Mouse (Mus musculus) heart, embryonic 14.5 days (tissue): ENCODE measurements at regions not wholly inside any gene's neighbourhood (a gene's known extent, or its start where the extent isn't known, plus 50 kb on each side); places are given as distances from the start of the nearest gene placed in this dataset.

Source experiments
- ATAC-seq: fragments of 200-750 bp; cut with Nextera tagmentation; 2 replicates; pipeline ENCODE4 v1.8.0; 2017; ENCODE audit warnings: low read depth, moderate TSS enrichment; ENCODE audit not compliant: insufficient number of reproducible peaks, insufficient read depth, low FRiP score
- H3K27ac ChIP-seq, 2 experiments: fragments of 200-500 bp in 1 of 2; fragments of 300-500 bp in 1 of 2; sonication (generic) in 1 of 2; replicated peaks in 1 of 2; 2 replicates each; pipeline ENCODE4 v1.5.1; 2012 to 2014; ENCODE audit warnings: low read depth in 2 of 2, low read length in 2 of 2, control low read depth in 1 of 2, mild to moderate bottlenecking in 1 of 2, mixed read lengths in 1 of 2; ENCODE audit not compliant: control insufficient read depth in 1 of 2, insufficient read depth in 1 of 2
- H3K27me3 ChIP-seq: fragments of 300-500 bp; sonication (generic); 2 replicates; pipeline ENCODE4 v1.6.1; 2014; ENCODE audit warnings: mild to moderate bottlenecking, low read length, control low read depth; ENCODE audit not compliant: control insufficient read depth, insufficient read depth
- H3K36me3 ChIP-seq: fragments of 300-500 bp; sonication (generic); 2 replicates; pipeline ENCODE4 v1.6.1; 2014; ENCODE audit warnings: mild to moderate bottlenecking, control low read depth, low read length, mixed read lengths; ENCODE audit not compliant: control insufficient read depth, insufficient read depth
- H3K4me1 ChIP-seq, 2 experiments: fragments of 200-500 bp in 1 of 2; fragments of 300-500 bp in 1 of 2; sonication (generic) in 1 of 2; 2 replicates each; pipeline ENCODE4 v1.6.1; 2012 to 2014; ENCODE audit warnings: low read length in 2 of 2, control low read depth in 1 of 2, mixed read lengths in 1 of 2; ENCODE audit not compliant: control insufficient read depth in 2 of 2, insufficient read depth in 2 of 2
- H3K4me2 ChIP-seq: fragments of 300-500 bp; sonication (generic); 2 replicates; pipeline ENCODE4 v1.6.1; 2014; ENCODE audit warnings: mild to moderate bottlenecking, low read length
- H3K4me3 ChIP-seq, 2 experiments: fragments of 200-500 bp in 1 of 2; fragments of 300-500 bp in 1 of 2; sonication (generic) in 1 of 2; 2 replicates each; pipeline ENCODE4 v1.5.1; 2012 to 2014; ENCODE audit warnings: low read length in 2 of 2, mild to moderate bottlenecking in 2 of 2, control low read depth in 1 of 2, low read depth in 1 of 2, moderate library complexity in 1 of 2; ENCODE audit not compliant: control insufficient read depth in 1 of 2, insufficient read depth in 1 of 2
- H3K9ac ChIP-seq: fragments of 300-500 bp; sonication (generic); 2 replicates; pipeline ENCODE4 v1.6.1; 2014; ENCODE audit warnings: mild to moderate bottlenecking, low read length
- H3K9me3 ChIP-seq: fragments of 300-500 bp; sonication (generic); 2 replicates; pipeline ENCODE4 v1.6.1; 2016; ENCODE audit warnings: low read length, control low read depth; ENCODE audit not compliant: control insufficient read depth
- WGBS: fragments of 180-500 bp; shearing (Covaris S2); extraction: QIAGEN DNeasy Blood & Tissue Kit; methylation state at CpG from one replicate; pipeline ENCODE4 v1.1.7; 2014; 5-methylcytosine and 5-hydroxymethylcytosine counted together

- H3K27me3 ChIP-seq, result no peaks in the 10 kb centered on the region
- no peak overlapping the region for H3K4me2 ChIP-seq
- WGBS, result 77% methylated on average over 2 of the region's 2 CpGs
- H3K9me3 ChIP-seq, result no peaks in the 10 kb centered on the region
- H3K27ac ChIP-seq, result no peak overlapping the region
- H3K4me3 ChIP-seq, result no peak overlapping the region
- H3K36me3 ChIP-seq, result no peaks in the 10 kb centered on the region
- ATAC-seq, result no peak
- no peak overlapping the region for H3K9ac ChIP-seq
- no peaks in the 10 kb centered on the region for H3K4me1 ChIP-seq
Measured at GRCm38 (mm10) chr12:29337336-29337735, 190.8 kb upstream of the Myt1l start.

GRCm38 (mm10) chr12:29341388-29341995, 186.7 kb upstream of the Myt1l start:
- Histone ChIP-seq H3K4me1 (no peaks in the 10 kb centered on the region), H3K27ac (no peak overlapping the region), H3K9ac (no peak overlapping the region), H3K27me3 (no peaks in the 10 kb centered on the region), H3K9me3 (no peaks in the 10 kb centered on the region), H3K4me2 (no peak overlapping the region), H3K36me3 (no peaks in the 10 kb centered on the region), H3K4me3 (no peak overlapping the region)
- WGBS, result 51% methylated on average over 7 of the region's 7 CpGs
- ATAC-seq, result no peak

- H3K27me3 ChIP-seq, result no peaks in the 10 kb centered on the region
- H3K4me2 ChIP-seq, result no peak overlapping the region
- peaks cover 0 to 2% of the 10 kb centered on the region in 2 experiments; a peak in 2 of 4 replicates for H3K4me1 ChIP-seq
- H3K4me3 ChIP-seq, result no peak overlapping the region
- H3K9ac ChIP-seq, result no peak overlapping the region
- no peaks in the 10 kb centered on the region for H3K36me3 ChIP-seq
- H3K9me3 ChIP-seq, result no peaks in the 10 kb centered on the region
- WGBS, result 77% methylated on average over 12 of the region's 12 CpGs
- ATAC-seq, result no peak
- no peak overlapping the region for H3K27ac ChIP-seq
Measured at GRCm38 (mm10) chr12:29343147-29343852, 184.9 kb upstream of the Myt1l start.

- no peak overlapping the region for H3K4me3 ChIP-seq
- 25% methylated on average over 2 of the region's 2 CpGs for WGBS
- no peak overlapping the region for H3K9ac ChIP-seq
- no peaks in the 10 kb centered on the region for H3K36me3 ChIP-seq
- 0 out of 4 replicates have a peak overlapping the region, but pooled peaks of 1 of the 2 experiments have one; percentile 14 for H3K27ac ChIP-seq
- no peaks in the 10 kb centered on the region for H3K27me3 ChIP-seq
- ATAC-seq, result peak; percentile 56; the same call in 1 of the 2 replicates
- H3K4me1 ChIP-seq, result peaks cover 12 to 16% of the 10 kb centered on the region in 2 experiments; a peak in 3 of 4 replicates
- H3K9me3 ChIP-seq, result no peaks in the 10 kb centered on the region
- H3K4me2 ChIP-seq, result no peak overlapping the region
Measured at GRCm38 (mm10) chr12:29348698-29349097, 179.5 kb upstream of the Myt1l start.

GRCm38 (mm10) chr12:29349146-29349850, 178.9 kb upstream of the Myt1l start:
- Histone ChIP-seq H3K9ac (no peak overlapping the region), H3K36me3 (no peaks in the 10 kb centered on the region), H3K9me3 (no peaks in the 10 kb centered on the region), H3K4me1 (peaks cover 13 to 16% of the 10 kb centered on the region in 2 experiments; a peak in 3 of 4 replicates), H3K4me2 (no peak overlapping the region), H3K27me3 (no peaks in the 10 kb centered on the region), H3K4me3 (no peak overlapping the region), H3K27ac (0 out of 4 replicates have a peak overlapping the region, but pooled peaks have one; percentile 1 to 11)
- 37% methylated on average over 9 of the region's 9 CpGs for WGBS
- no peak for ATAC-seq

- no peak overlapping the region for H3K9ac ChIP-seq
- ATAC-seq, result no peak
- H3K9me3 ChIP-seq, result no peaks in the 10 kb centered on the region
- no peak overlapping the region for H3K4me3 ChIP-seq
- peaks cover 13 to 27% of the 10 kb centered on the region in 2 experiments for H3K4me1 ChIP-seq
- no peak overlapping the region for H3K27ac ChIP-seq
- no peaks in the 10 kb centered on the region for H3K36me3 ChIP-seq
- WGBS, result 53% methylated on average over 10 of the region's 11 CpGs
- H3K27me3 ChIP-seq, result no peaks in the 10 kb centered on the region
- no peak overlapping the region for H3K4me2 ChIP-seq
Measured at GRCm38 (mm10) chr12:29353777-29354496, 174.2 kb upstream of the Myt1l start.

GRCm38 (mm10) chr12:29354816-29355215, 173.4 kb upstream of the Myt1l start:
- WGBS, result 30% methylated on average over 6 of the region's 6 CpGs
- no peaks in the 10 kb centered on the region for H3K9me3 ChIP-seq

More at GRCm38 (mm10) chr12:29354816-29355215, 173.4 kb upstream of the Myt1l start:
- no peak for ATAC-seq
- no peak overlapping the region for H3K9ac ChIP-seq
- H3K27me3 ChIP-seq, result no peaks in the 10 kb centered on the region
- no peak overlapping the region for H3K4me3 ChIP-seq
- no peak overlapping the region for H3K27ac ChIP-seq
- 0 out of 2 replicates have a peak overlapping the region, but pooled peaks have one; percentile 13 for H3K4me2 ChIP-seq
- H3K4me1 ChIP-seq, result peaks cover 5 to 20% of the 10 kb centered on the region in 2 experiments; a peak in 2 of 4 replicates
- H3K36me3 ChIP-seq, result no peaks in the 10 kb centered on the region
